Mouse (Mus musculus): ENCODE measurements around the gene Sacm1l.

- TF ChIP-seq NRF1 (IDR thresholded peaks at IDR 0.05; ENCODE audit: insufficient read depth, low read depth, low read length, poor library complexity, severe bottlenecking) (no peak), TAL1 (IDR thresholded peaks at IDR 0.05; ENCODE audit: low read length) (no peak)
Observed at GRCm38 (mm10) chr9:123479876-123480252, 49.7 kb upstream of the Sacm1l start.
